Mouse (Mus musculus) thymus, postnatal 4 days (tissue): ENCODE results near the gene Birc6.
"Not testable (repeated sequence)": the region's sequence is repeated elsewhere in the genome, so short reads cannot be mapped to it uniquely, and the experiment has no call there.

Experiments used
- DNase-seq: peaks from one replicate; pipeline ENCODE4 v3.0.0; 2021

Birc6 gene

GRCm38 (mm10) chr17:74564151-74564550, 36.1 kb downstream of the Birc6 start:
- DNase-seq, result no peak

DNA sequence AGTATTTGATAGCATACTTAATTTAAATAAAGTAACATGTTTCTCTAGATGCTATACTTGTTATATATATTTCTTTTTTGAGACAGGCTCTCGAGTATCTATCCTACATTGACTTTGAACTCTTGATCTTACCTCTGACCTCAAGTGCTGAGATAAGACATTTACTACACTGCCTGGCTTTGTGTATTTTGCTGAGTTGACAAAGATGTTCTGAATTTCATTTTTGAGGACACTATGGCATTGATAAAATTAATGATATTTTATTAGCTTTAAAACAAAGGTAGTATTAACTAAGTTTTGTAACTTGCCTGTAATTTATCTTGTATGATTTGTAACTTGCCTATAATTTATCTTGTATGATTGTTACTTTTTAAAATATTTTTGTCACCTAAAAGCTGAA, 41.1 kb downstream of the Birc6 start:
- no peak for DNase-seq

DNA sequence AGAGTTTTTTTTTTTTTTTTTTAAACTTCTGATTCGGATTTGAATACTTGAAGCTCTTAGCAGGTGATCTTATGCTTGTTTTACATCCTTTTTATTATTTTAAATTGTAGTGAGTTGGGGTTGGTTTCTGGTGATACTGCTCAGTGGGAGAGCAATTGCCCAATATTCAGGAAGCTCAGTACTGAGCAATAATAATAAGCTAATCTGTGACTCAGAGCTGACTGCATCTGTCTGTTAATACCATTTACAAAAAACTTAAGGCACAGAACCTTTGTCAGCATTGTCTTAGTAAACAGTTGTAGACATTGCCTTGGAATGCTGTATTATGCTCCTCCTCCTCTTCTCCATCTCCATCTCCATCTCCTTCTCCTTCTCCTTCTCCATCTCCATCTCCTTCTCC, 42.5 kb downstream of the Birc6 start:
- no peak for DNase-seq

- DNase-seq, result no peak
Observed at GRCm38 (mm10) chr17:74577173-74577572, 49.1 kb downstream of the Birc6 start.

- DNase-seq, result no peak
Observed at GRCm38 (mm10) chr17:74579586-74579985, 51.5 kb downstream of the Birc6 start.

- no peak for DNase-seq
Observed at GRCm38 (mm10) chr17:74580738-74581137, 52.6 kb downstream of the Birc6 start.

DNA sequence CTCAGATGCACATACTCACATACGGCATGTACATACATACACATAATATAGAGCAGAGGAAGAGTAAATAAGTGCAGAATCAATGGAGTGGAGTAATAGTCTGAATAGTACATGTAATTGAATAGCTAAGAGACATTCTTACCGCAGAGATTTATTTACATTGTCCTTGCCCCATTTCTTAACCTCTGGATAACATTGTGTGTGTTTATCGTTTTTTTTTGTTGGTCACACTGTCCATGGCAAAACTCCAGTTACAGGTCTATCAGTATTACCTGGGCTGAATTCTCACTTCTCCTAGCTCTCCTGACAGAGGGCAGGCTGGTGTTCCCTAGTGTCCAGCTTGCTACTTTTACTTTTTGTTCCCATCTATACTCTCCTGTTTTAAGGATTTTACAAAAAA, 58.7 kb downstream of the Birc6 start:
- DNase-seq, result no peak

DNA sequence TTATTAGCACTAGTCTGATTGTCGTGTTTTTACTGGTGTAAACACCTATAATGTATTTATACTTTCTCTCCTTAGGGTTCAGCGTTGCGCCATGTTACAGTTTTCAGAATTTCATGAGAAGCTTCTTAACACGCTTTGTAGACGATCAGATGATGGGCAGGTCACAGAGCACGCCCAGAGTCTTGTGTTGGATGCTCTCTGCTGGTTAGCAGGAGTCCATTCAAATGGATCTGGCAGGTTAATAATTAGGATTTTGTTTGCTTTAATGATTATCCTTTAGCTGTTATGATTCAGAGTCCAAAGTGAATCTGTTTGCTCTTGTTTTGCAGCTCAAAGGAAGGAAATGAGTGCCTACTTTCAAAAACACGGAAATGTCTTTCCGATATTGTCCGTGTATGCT, 70.8 kb downstream of the Birc6 start:
- DNase-seq, result no peak

DNA sequence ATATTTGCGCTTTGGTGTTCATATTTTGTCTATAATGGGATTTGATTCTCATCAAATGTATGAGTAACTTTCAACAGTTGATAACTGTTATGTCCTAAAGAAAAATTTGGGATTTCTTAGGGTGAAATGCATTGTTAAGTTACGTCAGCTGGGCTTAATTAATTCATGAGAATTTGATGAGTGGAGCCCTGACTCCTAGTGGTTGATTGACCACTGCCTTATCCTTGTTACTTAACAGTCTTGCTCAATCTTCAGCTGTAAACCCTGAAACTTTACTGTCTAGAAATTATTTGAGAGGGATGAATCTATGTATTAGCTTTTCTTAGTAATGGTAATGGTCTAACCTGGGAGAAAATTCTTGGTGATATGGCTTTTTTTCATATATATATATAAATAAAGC, 71.3 kb downstream of the Birc6 start:
- DNase-seq, result no peak

GRCm38 (mm10) chr17:74601201-74601600, 73.1 kb downstream of the Birc6 start:
- DNase-seq, result no peak

DNA sequence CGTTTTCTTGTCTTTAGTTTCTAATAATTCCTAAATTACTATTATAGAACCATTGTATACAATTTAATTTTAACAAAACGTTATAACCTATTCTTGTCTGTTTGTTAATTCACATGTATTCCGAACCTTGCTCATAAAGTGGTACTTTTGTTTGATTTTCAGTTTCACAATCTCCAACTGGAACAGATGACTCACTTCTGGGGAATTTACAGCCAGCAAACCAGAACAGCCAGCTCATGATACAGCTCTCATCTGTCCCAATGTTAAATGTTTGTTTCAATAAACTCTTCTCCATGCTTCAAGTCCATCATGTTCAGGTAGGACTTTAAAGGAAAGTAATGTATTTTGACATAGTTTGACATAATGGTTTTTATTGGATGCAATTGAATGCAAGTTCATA, 102.7 kb downstream of the Birc6 start:
- DNase-seq, result no peak

DNA sequence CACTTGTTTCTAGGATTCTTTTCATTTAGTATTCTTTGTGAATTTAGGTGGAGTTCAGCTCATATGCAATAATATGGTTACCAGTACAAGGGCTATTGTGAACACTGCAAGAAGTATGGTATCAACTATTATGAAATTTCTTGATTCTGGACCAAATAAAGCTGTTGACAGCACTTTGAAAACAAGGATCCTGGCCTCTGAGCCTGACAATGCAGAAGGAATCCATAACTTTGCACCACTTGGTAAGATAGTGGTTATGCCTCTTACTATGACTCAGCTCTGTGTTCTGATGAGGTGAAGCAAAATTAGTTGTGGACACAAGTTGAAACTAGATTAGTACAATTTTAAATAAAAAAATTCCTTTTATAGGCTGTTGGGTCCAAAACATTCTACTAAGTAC, 114.3 kb downstream of the Birc6 start:
- no peak for DNase-seq

- no peak for DNase-seq
Observed at GRCm38 (mm10) chr17:74658362-74658761, 130.3 kb downstream of the Birc6 start.

GRCm38 (mm10) chr17:74668010-74668409, 139.9 kb downstream of the Birc6 start:
- no peak for DNase-seq

DNA sequence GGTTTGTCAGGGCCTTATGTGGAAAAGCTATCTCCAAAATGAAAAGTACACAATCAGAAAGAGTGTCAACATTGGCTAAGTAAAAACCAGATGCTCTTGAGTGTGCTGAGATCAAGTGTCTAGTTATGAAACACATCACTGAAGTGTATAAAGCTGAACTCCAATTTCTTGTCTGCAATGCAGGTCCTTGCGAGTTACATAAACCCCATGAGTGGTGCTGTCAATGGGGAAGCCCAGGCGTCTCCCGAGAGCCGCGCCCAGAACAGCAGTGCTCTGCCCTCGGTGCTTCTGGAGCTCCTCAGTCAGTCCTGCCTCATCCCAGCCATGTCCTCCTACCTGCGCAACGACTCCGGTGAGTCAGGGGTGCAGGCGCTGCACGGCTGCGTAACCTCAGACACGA, 141.9 kb downstream of the Birc6 start:
- DNase-seq, result no peak

GRCm38 (mm10) chr17:74672446-74672845, 144.4 kb downstream of the Birc6 start:
- no peak for DNase-seq

DNA sequence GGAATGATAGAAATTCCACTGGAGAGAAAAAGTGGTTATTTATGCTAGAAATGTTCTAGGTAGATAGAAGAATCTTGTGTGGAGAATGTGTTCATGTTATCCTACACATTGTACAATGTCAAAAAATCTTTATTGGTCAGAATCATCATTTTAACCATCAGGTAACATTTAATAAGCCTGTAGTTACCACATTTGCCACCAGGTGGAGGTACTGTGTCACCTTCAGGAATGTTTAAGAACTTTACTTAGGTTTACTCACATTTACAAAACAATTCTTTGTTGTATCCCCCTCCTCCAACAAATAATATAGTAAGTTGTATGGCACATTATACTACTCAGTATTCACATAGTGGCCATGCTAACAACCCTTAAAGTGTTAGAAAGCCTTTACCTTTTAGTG, 145.2 kb downstream of the Birc6 start:
- peak; percentile 35 for DNase-seq

DNA sequence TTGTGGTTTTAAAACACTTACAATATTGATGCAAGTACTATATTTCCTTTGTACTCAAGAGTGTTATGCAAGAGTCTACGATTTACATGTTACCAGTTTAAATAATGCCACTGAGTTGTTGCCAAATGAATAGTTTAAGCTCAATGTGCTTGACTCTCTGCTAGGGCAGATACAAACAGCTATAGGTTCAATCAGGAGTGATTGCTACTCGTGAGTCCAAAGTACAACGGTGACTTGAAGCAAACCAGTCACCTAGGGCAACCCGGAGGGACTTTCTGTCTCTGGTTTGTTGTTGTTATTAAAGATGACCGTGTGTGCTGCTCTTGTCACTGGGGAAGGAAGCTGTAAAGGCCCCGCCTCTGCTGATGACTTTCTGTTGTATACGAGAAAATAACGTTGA, 150.0 kb downstream of the Birc6 start:
- no peak for DNase-seq

DNA sequence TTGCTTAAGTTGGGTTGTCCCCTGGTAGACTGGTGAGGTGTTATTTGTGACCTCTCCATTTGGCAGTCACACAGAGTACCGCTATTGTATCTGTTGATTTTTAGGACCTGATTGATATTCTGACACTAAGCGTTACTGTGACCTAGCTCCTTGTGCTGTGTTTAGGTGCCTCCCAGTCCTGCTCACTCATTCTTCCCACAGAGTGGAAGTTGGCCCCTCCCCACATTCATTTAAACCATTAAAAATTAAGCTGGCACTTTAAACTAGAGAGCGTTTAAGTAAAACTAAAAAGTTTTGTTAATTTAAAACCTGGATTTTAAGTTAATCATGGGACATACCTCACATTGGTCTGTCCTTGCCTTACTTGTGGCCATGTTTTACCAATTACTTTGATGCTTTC, 156.8 kb downstream of the Birc6 start:
- no peak for DNase-seq

DNA sequence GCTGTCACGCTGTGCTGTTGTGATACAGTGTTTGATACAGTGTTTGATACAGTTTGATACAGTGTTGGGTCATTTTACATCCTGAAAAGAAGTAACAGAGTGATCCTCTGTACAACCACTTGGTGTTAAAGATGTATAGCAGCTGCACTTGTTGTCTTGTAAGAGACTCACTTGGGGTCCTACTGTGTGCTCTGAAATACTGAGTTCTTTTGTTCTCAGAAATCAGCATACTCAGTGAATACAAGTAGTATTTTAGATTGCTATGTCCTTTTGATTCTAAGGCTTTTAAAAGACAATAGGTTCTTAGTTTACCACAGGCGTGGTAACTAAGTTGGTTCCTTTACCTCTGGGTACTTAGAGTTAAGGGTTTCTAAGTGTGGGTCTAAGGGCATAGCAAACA, 160.5 kb downstream of the Birc6 start:
- no peak for DNase-seq

DNA sequence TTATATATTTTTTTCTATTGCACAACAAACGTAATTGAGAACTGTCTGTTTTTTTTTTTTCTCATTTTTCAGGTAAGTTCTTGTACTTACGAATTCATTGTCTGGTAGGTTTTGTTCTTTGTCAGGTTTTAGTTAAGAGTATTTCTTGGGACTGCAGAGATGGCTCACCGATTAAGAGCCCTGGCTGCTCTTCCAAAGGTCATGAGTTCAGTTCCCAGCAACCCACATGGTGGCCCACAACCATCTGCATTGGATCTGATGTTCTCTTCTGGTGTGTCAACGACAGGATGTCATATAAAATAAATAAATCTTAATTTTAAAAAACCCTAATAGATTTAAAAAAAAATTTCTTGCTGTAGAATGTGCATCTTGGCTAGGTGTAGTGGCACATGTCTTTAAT, 161.3 kb downstream of the Birc6 start:
- no peak for DNase-seq

DNA sequence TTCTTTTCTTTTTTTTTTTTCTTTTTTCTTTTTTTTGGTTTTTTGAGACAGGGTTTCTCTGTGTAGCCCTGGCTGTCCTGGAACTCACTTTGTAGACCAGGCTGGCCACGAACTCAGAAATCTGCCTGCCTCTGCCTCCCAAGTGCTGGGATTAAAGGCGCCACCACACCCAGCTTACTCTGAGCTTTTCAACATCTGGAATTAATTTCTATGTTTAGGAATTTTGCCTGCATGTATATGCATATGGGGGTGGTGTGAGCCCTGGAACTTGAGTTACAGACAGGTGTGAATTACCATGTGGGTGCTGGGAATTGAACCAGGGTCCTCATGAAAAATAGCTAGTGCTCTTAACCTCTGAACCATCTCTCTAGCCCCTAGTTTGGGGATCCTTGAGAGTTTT, 173.6 kb downstream of the Birc6 start:
- not testable (repeated sequence) for DNase-seq

GRCm38 (mm10) chr17:74705480-74705879, 177.4 kb downstream of the Birc6 start:
- no peak for DNase-seq

- DNase-seq, result no peak
Observed at GRCm38 (mm10) chr17:74706593-74706992, 178.5 kb downstream of the Birc6 start.

DNA sequence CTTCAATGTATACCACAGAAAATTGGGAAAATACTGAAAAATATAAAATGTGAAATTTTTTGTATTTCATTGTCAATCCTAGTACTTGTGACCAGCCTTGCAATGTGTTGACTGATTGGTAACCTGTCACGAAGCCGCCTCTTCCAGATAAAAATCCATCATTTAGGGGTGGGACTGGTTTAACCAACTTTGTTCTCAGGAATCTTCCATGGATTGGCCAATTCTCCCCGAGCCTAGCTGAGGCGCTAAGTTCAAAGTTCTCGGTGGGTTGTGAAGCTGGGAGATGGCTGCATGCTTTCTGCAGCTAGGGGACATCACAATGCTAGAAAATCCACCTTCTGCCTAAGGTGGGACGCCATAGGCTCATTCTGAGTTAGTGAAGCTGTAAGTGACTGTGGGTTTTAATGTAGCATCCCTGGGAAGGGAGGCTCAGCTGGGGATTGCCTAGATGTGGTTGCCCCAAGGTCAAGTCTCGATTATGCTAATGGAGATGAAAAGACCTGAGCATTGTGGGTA, 179.6 kb downstream of the Birc6 start:
- DNase-seq, result no peak

- no peak for DNase-seq
Observed at GRCm38 (mm10) chr17:74710731-74711130, 182.6 kb downstream of the Birc6 start.
